Mouse (Mus musculus): ENCODE measurements around the gene Asb10.

The Asb10 gene

DNA sequence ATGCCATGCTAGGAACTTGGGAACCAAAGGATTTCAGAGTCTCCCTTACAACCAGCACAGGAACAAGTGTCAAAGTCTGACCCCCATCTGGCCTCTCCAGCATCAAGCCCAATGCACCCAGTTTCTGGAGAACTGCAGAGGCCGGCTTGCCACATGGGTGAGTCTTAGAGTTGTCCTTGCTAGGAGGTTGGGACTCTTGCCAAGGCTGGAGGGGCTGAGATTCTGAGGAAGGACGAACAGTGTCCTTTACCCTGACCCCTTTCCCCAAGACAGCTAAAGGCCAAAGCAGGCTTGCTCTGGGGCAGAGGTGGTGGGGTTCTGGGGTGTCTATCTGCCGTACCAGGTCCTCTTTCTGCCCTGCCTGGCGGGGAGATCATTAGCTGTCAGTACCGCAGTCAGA lies 4.3 kb downstream of the Asb10 start:
- DNase-seq (ENCODE audit: extremely low spot score, low read depth, low spot score) = no peak

DNA sequence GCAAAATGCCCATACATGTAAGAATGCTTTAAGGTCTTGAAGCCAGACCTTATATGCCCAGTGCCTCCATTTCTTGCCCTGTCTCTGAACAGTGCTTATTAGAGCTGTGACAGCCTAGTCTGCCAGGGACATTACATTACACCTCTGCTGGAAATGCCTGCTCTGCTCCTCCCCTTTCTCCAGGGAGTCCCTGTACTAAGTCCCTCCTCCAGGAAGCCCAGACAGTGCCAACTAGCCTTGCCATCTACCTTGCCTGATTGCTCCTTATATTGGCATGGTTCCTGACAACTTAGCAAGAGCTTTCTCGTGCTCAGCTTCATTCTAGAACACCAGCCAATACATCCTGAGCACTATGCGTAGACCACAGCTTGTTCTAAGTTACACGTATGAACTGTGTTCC lies 5.0 kb downstream of the Asb10 start:
- DNase-seq (ENCODE audit: extremely low spot score, low read depth, low spot score) = no peak

DNA sequence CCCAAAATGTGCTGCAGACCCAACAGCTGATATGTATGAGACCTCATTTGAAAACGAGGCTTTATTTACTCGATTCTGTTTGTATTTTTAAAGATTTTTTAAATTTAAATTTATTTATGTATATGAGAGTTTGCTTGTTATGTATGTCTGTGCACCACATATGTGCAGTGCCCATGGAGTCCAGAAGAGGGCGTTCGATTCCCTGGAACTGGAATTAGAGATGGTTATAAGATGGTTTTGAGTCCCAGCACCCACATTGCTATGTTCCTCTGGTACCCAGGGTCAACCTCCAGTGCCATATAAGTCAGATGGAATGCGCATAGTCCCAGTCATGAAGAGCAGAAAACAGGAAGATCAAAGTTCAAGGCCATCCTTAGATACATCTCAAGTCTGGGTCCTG lies 6.5 kb downstream of the Asb10 start:
- DNase-seq (ENCODE audit: extremely low spot score, low read depth, low spot score) = no peak

DNA sequence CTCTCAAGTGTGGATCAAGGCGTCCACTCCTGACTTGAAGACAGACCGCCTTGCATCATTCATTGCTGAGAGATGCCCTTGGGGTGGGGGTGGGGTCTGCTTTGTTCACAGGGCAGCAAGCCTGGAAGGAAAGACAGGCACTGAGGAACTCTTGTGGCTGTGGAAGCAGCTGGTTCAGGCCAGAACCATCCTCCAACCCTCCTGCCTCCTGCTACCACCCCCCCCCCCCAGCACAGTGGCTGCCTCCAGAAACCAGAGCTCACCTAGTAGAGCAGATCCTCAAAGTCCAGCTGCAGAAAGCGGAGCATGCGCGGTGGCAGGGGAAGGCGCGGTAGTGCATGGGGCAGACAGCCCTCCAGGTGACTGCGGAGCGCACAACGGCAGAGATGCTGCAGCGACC lies 7.4 kb downstream of the Asb10 start:
- DNase-seq (ENCODE audit: extremely low spot score, low read depth, low spot score) = no peak

DNA sequence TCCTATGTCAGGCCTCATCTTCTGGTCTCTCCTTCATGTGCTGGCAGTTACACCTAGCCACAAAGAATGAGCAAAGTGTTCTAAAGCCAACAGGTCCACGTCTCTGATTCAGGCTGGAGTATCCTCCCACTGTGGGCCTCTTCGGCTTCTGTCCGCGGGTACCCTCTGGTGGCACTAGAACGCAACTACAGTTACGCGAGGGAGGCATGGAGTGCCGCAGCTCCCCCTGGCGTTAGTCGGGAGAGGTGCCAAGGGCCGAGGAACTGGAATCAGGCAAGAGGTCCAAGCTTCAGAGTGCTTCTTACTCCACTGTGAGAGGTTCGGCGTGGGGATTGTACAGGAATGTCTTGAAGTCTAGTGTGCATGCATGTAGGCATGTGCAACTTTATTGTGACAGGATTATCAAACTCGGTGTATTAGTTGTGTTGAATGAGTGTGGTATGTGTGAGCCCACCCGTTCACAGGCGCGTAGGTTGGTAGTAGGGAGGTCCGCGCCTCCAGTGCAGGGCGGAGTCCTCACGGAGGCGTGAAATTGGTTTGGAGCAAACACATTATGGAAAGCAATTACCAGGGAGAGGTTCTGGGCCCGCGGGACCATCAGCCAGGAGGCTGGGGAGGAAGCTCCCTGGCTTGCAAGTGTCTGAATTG lies 10.6 kb downstream of the Asb10 start:
- peak; percentile 67 for DNase-seq (ENCODE audit: extremely low spot score, low read depth, low spot score)

DNA sequence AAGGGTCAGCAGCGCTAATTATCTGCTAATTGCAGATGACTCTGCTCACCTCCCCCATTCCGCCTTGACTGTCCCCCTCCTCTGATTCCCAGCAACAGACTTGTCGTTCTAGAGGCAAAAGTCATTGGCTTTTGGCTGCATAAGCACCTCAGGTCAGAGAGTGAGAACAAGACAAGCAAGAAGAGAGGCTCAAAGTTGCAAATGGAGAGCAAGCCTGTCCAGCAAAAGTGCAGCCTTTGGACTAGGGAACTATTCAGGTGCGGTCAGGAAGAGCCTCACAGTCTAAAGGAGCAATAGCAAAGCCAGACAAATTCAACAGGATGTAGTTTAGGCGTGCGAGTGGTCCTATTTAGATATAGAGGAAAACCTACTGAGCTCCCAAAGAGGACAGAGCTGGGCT lies 13.0 kb downstream of the Asb10 start:
- no peak for DNase-seq (ENCODE audit: extremely low spot score, low read depth, low spot score)

DNA sequence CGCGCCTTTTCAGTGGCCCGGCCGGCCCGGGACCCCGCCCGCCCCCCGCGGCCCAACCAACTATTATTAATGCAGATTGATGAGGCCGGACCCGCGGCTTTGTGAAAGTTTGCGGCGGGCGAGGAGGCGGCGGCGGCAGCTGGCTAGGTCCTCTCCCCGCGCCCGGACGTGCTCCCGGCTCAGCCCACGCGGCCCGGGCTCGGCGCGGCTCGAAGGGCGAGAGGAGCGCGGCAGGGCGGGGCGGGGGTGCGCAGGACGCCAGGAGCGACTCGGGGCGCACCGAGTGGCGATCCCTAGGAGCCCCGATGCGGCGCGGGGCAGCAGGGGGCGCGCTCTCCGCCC lies 13.9 kb downstream of the Asb10 start, which contains the start of gene Gbx1:
TSS of gene Gbx1 (minus strand) at position 314 of the 342 bp plus-strand sequence.
- DNase-seq (ENCODE audit: extremely low spot score, low read depth, low spot score) = no peak

DNA sequence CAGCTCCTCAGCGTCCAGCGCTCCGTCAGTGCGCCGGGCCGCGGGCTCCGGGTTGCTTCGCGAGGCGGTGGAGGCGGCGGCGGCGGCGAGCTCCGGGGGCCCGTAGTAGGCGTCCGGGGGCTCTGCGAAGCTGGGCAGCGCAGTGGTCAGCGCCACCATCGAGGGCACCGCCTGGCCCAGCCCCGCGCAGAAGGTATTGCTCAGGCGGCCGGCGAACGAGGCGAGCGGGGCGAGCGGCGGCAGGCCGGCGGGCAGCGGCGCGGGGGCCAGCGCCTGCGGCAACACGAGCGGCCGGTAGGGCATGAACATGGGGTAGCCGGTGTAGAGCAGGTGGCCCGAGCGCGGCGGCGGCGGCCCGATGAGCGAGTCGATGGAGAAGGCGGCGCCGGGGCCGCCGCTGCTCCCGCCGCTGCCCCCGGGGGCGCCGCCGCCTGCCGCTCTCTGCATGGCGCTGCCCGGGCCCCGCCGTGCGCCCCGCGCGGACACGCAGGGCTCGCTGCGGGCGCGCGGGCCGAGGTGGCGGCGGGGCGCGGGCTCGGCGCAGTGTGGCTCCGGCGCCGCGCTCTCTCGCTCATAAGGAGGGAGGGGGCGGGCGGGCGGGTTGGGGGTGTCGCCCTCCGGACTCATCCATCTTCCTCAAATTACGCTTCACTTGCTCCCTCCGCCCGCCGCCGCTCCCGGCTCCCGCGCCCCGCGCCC lies 14.4 kb downstream of the Asb10 start:
- DNase-seq (ENCODE audit: extremely low spot score, low read depth, low spot score) = no peak

DNA sequence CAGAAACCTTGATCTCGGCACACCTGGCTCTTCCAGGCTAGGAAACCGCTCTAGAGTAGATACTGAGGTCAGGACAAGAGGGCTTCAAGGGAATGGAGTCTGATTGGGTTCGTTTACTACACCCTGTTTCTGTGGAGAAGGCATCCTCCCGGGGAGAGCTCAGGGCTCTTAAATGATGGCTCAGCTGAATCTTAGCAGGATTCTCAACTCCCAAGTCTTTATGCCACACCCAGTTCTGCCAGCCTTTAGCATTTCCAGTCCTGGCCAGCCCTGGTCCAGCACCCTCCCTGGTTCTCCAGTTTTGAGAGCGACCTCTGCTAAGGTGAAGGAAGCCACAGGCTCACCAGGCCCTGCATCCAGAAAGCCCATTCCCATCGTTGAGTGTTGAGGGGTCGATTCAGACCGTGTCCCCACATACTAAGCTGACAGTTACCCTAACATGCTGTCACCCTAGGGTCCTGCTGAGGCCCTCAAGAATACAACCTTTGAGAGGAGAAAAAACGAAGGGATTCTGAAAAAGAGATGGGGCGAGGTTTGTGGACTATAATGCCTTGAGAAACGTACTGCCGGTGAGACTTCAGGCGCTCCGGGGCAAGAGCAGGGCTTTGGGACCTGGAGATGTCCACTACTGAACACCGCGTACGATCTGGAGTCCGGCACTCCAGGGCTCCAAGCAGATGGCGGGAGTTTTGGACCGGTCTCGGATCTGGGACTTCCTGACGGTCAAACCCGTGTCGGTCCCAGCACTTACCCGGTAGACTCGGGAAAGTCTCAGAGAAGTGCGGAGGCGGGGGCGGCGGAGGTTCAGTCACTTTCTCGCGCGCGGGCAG lies 15.2 kb downstream of the Asb10 start:
- no peak for DNase-seq (ENCODE audit: extremely low spot score, low read depth, low spot score)

DNA sequence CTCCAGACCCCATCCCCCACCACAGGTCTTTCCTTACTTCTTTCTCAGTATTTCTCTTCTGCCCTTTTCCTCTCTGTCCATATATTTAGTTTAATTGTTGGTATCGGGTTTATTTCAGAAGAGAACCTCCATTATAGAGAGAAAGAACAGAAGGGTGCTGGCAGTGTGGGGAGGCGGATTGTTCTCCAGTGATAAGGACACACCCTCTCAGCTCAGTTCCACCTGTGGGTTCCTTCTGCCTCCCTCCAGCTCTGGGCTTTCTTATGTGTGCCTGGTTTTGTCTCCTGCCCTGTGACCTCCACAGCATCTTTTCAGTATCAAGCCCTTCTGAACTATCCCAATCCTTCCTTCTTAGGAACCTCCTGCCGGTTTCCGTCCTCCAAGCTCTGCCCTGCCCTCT lies 16.3 kb downstream of the Asb10 start:
- DNase-seq (ENCODE audit: extremely low spot score, low read depth, low spot score) = no peak

DNA sequence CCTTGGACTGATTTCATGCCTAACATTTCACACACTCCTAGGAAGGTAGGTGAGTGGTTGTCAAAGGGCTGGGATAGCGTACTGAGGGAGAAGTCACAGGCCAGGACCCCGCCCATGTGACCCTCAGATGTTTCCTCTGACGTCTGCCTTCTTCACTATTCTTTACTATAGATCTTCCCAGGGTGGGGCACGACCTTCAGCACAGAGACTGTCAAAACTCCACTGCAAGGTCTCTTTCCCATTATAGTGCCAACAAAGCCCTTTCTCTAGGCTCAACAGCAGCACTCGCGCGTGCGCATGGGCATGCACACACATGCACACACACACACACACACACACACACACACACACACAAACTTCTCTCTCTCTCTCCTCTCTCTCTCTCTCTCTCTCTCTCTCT lies 17.0 kb downstream of the Asb10 start:
- DNase-seq (ENCODE audit: extremely low spot score, low read depth, low spot score) = no peak

DNA sequence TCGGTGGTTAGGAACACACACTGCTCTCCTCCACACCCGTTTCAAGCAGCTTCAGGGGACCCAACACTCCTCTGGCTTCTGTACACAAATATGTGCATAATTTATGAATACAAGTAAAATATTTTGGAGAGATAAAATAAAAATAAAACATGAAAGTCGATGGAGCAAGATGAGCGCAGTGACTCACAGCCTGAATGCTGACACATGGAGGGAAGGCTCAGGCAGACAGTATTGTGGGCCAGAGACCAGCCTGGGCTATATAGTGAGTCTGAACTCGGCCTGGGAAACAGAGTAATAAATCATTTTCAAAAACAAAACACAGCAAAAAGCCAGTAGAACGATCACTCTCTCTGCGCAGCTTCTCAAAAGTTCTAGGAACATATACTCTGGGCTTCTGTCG lies 19.4 kb downstream of the Asb10 start:
- no peak for DNase-seq (ENCODE audit: extremely low spot score, low read depth, low spot score)

DNA sequence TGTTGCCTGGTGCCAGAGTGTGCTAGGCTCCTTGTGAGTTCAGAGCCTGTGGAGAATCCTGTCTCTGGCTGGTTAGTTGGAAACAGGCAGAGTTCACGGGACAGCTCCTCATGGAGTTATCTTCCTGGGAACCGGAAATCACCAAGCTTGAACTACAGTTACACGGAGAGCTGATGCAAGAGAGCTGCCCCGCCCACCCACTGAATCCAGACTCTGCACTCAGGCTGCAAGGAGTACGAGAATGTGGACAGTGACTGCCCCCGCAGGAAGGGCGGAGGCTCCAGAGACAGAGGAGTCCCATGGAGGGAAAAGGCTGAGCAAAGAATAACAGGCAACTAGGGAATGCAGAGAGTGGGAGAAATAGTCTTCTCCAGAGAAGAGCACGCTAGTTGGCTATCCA lies 28.5 kb downstream of the Asb10 start:
- no peak for DNase-seq (ENCODE audit: extremely low spot score, low read depth, low spot score)

DNA sequence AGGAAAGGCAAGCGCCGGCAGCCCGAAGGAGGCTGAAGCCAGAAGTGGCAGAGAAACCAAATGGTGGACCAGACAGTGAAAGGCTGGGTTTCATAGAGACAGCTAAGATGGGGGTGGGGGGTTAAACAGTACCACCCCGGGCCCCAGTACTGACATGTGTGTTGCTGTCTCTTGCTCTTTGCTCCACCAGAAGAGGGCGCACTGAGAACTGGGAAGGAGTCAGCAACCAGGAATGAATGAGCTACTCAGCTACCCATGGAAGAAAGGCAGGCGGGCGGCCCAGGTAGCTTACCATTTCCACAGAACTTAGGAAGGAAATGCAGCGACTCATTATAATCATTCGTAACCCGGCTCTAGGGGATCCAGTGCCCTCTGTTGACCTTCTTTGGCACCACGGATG lies 30.1 kb downstream of the Asb10 start:
- DNase-seq (ENCODE audit: extremely low spot score, low read depth, low spot score) = no peak

DNA sequence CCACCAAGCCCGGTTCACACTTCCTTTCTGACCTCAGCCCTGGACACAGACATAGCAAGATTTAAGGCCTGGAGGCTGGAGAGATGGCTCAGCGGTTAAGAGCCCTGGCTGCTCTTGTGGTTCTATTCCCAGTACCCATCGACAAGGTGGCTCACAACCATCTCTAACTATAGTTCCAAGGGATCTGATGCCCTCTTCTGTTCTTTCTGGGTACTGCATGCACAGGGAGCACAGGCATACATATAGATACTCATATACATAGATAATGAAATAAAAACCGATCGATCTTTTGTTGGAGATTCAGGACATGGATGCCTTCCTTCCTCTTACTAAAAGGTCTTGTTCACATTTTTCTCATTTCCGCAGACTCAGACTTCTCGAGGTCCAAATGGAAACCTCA lies 32.4 kb downstream of the Asb10 start:
- no peak for DNase-seq (ENCODE audit: extremely low spot score, low read depth, low spot score)

DNA sequence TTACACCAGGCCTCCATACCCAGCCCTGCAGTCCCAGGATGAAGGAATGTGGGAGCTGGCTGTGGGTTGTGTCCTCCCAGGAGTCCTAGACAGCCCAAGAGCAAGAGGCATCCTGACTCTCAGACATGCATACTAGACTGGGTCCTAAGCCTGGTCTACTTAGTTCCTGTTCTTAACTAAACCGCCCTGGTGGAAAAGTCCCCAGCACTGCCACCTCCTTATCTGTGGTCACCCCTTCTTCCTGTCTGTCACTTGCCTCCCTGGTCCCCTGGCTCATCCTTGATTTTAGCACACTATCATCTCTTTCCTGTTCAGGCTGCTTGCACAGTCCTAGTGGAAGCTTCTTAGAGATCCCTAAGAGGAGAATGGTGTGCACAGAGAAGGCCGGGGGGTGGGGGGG lies 35.3 kb downstream of the Asb10 start:
- DNase-seq (ENCODE audit: extremely low spot score, low read depth, low spot score) = no peak

DNA sequence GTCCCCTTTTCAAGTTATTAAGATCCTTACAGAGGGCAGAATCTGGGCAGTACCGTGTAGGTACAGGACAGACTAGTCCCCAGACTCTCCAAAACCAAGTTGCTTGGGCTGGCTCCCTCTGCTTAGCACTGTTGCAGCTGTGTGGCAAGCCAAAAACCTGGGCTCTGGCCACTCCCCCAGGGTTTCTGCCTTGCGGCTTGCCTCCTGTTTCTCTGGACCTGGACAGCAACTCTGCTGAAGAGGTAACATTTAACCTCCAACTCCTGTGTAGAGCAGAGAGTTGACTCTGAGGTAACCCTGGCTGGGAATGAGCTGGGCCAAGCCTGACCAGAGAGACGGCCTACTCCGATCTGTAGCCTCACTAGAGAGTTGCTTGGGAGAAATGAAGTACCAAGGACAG lies 38.0 kb downstream of the Asb10 start:
- DNase-seq (ENCODE audit: extremely low spot score, low read depth, low spot score) = no peak

DNA sequence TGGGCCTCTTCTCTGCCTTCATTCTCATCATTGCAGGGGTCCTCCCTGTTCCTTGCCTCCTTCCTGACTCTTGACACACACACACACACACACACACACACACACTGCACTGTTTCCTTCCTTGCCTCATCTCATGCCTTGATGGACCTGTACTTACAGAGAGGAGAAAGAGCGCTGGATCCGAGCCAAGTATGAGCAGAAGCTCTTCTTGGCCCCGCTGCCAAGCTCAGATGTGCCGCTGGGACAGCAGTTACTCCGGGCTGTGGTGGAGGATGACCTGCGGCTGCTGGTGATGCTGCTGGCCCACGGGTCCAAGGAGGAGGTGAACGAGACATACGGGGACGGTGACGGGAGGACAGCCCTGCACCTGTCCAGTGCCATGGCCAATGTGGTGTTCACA lies 39.9 kb downstream of the Asb10 start:
- DNase-seq (ENCODE audit: extremely low spot score, low read depth, low spot score) = no peak

DNA sequence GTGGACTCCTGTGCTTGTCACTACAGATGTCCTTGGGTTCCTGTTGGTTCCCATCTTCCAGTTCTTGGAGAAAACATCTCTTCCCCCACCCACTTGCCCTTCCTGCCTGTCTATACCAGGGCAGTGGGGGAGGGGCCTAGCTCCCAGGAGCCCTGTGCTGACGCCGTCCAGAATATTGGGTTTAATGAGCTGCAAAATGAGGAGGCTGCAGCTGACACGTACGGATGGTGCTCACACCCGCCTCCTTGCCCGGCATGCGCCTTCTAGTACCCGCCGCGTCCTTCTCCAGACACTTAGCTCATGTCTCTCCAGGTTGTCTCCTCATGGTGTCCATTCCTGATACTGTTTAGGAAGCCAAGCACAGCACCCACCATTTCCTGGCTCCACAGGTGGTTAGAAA lies 41.7 kb downstream of the Asb10 start:
- no peak for DNase-seq (ENCODE audit: extremely low spot score, low read depth, low spot score)

DNA sequence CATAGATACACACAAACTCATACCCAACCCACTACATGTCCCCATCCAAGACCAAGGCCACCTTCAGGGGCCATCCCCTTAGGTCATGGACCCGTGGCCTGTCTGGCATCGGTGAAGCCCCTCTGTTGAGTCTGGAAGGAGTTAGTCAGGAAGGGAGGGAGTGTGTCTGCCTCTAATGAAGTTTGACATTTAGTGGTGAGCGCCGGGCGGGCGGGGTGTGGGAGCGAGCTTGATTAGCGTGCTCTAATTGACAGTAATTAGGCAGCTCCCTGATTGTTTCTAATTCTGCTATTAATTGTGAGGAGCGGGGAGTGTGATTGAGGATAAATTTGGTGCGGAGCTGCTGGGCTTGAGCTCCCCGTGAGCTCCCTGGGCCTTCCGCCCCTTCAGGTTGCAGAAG lies 43.3 kb downstream of the Asb10 start:
- no peak for DNase-seq (ENCODE audit: extremely low spot score, low read depth, low spot score)

DNA sequence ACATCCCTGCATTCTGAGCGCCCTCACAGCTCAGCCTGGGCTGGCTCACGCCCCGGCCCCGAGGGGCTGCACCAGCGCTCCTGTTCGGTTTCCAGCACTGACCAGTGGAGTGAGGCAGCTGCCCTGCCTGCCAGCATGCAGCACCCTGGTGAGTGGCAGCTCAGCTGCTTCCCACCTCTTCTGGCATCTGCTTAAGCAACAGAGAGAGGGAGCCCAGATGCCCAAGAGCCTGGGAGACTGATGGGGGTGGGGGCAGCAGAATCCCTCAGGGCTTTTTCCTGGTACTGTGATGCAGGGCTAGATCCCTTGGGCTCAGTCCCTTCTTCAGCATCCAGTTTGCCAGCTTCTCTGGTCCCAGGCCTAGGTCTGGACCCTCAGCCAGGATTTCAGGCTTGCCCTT lies 44.0 kb downstream of the Asb10 start:
- DNase-seq (ENCODE audit: extremely low spot score, low read depth, low spot score) = no peak

DNA sequence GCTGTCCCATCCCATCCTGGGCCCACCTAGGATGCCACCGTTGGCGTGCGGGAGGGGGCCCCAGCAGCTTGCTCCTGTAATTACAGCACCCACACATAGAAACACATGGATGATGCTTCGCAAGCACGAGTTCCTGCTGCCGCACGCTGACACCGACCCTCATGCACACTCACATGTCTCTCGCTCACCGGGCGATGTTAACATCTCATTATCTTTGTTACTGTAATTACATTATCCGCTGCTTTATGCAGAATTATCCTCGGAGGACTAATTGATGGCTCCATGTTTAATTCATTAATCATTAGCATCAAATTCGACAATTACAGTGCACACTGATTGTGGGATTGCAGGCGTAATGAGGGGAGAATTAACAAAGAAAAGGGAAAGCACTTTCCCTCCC lies 45.8 kb downstream of the Asb10 start:
- DNase-seq (ENCODE audit: extremely low spot score, low read depth, low spot score) = no peak

All from hindlimb bud, embryonic 11.5 days (tissue).